Mouse (Mus musculus): ENCODE measurements at regions not wholly inside any gene's neighbourhood (a gene's known extent, or its start where the extent isn't known, plus 50 kb on each side); places are given as distances from the start of the nearest gene placed in this dataset.

DNA sequence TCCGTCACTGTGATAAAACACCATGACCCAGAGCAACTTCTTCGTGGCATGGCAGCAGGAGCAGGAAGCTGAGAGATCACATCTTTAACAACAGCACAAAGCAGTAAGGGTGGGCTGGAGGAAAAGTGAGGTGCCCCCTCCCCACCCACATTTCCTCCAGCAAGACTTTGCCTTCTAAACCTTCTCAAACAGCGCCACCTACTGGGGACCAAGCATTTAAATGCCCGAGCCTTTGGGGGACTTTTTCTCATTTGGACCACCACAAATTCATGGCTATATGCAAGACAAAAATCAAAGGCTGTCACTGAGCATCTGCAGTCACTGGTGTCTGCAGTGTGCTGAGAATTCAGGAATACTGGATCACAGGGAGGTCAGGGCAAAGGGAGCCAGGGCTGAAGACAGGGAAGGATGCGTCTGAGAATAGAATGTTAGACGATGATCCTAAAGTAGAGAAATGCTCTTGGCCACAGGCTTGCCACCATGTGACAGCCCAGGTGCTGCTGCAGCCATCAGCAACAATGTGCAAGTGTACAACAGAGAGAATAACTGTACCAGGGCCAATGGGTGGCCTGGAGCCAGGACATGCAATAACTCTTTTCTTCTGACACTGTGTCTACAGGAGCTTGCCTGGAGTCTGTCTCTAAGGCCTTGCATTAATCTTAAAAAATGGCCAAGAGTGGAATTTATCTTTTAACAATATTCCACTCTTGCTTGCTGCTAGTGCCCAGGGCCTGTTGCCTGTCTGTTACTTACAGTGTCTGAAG is 430.5 kb downstream of the Matn1 start:
- peak; percentile 37 to 58 for DNase-seq

DNA sequence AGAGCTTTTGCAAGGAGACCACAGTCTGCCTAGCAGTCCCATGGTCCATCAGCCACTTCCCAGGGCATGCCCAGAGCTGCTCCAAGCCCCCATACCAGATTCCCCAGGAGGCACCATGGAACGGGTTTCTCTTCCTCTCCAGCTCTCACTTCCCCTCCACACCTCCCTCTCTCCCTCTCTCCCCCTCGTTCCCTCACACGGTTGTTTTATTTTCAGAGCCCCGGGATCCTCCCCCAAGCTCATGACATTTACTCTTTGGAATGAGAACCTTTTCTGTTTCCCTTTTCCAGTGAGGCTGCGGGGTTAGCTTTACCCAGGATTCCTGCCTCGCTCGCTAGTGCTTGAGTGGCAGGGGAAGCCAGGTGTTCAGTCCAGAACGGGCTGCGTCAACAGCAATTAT is 436.9 kb downstream of the Matn1 start:
- DNase-seq, result no peak

DNA sequence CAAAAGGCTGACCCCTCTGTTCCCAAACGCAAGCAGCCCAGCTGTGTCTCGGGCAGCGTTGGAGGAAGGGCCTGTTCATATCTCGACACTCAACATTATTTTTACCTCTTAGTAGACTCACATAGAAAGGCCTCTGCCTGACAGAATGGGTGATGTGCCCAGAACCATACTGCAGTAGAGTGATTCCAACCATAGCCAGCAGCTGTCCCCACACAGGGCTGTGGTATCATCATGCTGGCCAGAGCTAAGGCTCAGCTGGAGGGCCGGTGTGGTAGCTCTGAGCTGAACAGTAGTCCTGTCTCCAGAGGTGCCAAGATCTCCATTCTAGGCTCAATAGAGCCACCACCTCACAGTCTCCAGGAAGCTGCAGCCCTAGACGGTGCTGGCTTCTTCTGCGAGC is 437.3 kb downstream of the Matn1 start:
- no peak for DNase-seq

DNA sequence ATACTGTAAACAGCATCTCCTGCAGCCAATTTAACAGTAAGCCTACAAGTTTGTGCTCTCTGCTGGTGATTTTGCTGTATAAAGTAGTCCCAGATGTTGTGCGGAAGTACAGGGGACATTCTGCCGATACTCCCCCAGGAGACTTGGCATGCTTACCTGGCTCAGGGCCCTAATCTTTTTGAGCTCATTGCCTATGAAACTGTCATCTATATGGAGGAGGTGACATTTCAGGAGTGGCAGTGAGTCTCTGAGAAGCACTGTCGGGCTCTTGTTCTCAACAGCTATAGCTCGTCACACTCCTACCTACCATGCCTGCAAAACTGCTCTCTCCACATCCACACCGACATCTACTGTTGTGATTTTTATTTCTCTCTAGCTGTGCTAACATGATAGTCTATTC is 439.7 kb downstream of the Matn1 start:
- DNase-seq, result no peak

DNA sequence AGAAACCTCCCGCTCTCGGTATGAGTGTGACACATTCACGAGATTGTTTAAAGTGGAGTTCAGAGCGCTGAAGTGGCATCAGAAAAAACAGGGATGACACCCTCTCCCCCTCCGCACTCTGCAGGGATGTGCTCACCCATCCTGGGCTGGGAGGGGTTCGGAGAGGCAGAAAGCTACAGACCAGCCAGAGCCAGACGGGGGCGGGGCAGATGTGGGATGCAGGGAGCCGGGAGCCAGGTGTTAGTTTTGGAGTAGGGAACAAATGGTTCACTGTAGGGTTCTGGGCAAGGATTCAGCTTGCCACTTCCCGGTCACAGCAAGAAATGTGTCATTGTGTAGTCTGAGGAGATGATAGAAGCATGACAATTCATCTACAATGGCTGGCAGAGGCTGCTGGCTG is 442.8 kb downstream of the Matn1 start:
- DNase-seq, result no peak

DNA sequence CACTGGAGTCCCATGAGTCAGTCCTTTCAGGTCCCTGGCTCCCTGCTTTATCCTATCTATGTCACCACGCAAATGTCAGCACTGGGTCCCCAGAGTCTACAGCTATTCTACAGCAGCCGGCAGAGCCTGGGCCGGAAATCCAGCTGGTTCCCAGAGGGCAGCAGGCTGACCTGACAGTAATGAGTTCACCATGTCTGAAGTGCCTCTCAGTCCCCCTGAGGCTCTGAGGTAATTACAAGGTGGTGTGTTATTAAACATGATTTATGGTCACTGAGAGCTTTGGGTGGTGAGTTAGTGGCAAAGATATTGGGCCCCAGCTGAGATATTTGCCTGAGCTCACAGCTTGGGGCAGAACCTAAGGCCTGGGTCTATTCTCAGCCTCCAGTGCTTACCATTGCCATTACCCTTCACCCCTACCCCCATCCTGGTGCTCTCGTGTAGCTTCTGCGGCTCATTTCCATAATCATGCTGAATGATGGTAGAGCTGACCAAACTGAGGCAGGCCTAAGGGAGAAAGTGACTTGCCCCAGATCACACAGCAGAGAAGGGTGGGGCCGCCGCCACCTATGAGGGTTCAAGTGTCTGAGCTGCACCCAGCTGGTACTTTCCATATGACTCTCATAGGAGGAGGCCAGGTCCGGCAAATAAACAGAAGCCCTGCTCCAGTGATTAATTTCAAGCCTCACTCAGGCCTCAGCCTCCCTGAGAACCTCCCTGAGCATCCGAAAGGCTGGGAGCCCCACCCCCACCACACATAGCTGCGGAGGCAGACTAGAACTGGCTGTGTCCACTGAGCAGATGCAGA is 446.8 kb downstream of the Ptpru start:
- no peak for DNase-seq

DNA sequence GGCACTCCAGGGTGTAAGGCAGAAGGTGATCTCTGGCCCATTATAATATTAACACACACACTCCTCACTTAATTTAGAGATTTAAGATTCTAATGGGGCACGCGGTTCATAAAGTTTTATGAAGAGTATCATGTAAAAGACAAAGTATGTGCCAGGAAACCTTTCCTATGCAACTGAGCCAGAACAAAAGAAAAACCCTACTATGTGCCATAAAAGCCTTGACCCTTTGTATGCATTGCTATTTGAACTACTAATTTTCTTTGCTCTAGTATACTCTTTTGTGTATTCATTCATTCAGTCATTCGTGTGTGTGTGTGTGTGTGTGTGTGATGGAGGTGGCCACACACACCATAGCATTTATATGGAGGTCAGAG is 446.2 kb downstream of the Ptpru start:
- DNase-seq, result no peak

DNA sequence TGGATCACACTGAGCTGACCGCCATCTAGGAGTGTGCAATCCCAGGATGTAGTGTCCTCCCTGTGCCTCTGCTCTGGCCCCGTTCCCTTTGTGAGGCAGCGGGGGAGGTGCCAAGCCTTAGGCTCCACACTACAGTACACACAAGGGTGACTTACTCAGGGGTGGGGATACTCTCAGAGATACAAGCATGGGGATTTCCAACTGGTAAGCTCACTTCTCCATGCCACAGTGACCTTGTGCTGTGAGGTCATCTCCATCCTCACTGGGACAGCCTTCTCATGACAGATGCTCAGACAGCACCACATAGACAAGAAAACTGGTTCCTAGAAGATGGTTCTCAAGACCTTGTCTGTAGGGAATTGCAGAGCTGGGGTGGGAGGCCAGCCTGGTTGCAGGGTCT is 445.6 kb downstream of the Ptpru start:
- DNase-seq, result no peak

DNA sequence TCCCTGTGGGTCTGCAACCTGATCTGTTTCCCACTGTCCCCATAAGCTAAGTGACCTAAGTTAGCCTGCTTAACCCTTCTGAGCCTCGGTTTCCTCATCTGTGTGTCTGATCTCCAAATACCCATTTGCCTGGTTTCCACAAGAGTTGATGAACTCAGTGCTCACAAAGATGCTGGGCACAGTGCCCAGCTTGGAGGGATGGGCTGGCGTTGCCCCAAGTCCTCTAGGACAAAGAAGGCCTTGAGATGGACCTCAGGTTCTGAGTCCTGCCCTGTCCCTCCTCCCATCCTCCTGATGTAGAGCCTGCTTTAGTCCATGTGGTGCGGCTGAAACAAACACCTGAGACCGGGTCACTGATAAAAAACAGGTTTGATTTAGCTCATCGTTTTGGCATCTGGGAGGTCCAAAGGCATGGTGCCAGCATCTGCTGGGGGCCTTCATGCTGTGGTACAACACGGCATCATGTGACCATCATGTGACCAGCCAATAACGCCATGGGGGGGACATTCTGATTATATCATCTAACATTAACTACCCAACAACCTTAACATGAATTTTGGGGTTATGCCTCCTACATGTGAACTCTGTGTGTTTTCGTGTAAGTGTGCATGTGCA is 441.8 kb downstream of the Ptpru start:
- DNase-seq, result no peak

DNA sequence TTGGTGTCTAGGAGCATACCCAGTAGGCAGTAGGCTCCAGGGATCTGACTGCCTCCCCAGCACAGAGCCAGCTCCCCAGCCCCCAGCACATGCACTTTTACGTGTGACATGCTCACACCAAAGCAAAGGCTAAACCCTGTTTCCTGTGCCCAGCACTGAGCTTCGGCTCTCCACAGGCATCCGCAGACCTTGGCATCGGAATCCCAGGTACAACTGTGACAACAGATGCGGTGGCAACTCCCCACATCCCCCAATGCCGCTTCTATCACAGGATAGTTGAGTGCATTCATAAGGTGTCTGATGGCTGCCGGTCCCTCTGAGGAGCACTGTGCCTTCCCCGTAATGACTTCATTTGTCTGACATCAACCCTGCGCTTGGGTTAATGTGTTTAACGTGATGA is 440.9 kb downstream of the Ptpru start:
- DNase-seq, result no peak

DNA sequence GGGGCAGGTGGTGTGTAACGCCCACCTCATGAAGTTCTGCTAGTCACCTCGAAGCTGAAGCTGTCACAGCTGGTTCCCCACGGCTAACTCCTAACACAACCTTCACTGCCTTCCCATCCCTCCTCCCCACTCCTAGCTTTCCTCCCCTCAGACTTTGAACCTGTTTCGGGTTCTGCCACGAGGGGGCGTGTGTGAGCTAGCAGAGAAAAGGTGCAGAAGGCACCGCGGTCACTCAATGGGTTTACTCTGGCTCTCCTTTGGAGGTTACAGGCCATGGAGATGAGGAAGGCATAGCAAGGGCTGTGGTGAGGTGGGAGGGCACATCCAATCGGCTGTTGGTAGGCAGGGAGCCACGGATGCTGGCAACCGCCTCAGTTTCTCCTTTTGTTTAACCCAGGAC is 437.3 kb downstream of the Ptpru start:
- DNase-seq, result peak; percentile 78 to 81

DNA sequence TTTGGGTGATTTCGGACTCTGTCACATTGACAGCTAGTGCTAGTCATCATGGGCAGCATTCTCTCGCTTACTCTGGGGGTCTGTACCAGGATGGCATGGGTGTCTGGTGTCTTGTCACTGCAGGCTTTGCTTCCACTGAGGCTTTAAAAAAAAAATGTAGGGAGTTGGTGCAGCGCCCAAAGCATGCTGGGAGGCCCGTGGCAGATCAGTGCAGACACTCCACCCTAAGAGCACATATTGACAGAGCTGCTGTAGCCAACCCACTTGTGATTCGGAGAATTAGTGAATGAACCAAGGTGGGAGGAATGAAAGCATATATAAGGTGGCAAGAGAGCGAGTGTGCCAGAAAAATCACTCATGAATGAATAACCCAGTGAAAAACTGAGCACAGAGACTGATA is 436.8 kb downstream of the Ptpru start:
- DNase-seq, result no peak

DNA sequence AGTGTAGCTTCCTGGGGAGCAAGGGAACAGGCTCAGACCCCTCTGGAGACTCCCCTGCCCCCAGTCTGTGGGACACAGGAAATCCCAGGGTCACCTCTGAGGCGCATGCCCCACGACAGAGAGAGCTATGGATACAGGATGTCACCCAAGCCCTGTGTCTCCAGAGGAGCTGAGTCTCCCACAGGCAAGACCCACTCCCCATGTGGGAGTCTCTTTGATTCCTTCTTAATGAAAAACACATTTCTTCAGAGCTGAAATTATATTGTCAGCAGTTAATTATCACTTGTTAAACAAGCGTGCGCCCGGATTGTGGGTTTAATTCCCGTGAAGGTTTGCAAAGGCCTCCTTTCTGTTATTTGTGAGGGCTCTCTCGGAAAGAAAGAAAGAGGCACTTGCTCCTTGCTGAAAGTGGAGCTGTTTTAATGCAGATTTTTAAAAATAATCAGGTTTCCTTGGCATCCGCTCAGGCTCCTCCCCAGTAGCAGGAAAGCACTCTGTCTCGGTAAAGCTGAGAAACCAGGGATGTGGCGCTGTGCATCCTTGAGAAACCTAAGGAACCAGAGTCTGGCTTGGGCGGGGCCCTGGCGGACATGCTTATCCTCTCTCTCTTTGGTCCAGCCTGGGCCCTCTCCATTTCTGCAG is 432.6 kb downstream of the Ptpru start:
- DNase-seq, result no peak

DNA sequence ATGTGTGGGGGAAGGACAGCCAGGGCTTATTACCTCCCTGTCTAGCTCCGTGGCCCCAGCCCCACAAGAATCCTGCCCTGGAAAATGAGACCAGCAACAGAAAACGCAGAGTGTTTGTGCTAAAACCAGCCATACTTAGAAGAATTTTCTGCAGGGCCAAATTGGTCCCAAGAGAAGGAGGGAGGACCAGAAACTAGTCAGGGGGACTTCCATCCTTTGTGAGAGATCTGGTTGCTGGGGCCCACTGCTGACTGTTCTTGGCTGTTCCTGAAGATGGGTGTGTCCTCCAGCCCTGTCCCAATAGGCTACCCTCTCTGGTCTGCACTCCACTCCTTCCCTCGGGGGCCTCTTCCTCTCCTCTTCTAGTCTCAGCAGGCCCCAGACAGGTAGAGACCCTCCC is 430.6 kb downstream of the Ptpru start:
- no peak for DNase-seq

DNA sequence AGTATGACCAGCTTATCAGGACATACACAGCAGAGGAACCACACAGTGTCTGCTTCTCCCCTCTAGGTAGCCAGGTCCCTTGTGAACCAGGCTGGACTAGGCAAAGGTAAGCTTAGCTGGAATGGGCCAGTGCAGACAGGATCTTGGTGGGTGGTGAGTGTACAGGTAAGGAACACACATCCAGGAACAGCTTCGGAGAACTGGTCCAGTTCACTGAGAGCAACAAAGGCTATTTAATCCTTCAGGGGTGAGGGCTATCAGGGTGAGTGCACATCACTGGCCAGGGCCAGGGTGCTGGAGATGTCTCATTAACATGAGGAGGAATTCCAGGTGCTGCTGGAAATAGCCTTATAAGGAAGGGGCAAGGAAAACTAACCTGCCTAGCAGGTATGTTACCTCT is 429.4 kb downstream of the Ptpru start:
- no peak for DNase-seq

DNA sequence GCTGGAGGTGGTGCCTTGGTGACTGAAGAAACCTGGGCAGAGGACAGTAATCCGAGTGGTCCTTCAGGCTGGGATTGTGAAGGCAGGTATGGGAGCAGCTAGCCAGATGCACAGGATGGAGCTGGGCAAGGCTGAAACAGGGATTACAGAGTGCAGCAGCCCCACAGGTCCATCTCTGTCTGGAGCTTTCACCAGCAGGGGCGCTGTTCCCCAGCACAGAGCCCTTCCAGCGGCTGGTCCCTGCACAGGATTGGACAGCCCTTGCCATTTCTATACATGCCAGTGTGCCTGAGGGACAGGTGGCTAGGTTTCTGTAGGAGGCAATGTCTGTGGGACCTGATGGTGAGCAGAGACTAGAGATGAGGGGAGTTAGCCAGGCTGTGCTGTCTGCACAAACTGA is 428.3 kb downstream of the Ptpru start:
- DNase-seq, result peak; percentile 68 to 77

DNA sequence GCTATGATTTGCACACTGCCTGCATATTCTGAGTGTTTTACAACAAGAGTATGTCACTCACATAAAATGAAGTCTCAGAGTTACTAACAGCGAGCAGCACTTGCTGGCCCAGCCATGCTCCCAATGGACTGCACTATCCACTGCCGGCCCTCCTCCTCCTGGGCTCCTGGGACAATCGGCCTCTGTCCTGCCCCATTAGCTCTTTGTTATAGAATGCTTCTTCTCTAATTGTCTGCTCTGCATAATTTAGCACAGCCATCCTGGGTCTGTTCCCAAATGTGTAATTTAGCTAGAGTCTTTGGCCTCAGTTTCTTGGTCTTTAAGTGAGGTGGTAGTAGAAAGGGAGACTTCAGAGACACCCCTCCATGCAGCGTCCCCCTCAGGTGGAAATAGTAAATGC is 426.2 kb downstream of the Ptpru start:
- no peak for DNase-seq

DNA sequence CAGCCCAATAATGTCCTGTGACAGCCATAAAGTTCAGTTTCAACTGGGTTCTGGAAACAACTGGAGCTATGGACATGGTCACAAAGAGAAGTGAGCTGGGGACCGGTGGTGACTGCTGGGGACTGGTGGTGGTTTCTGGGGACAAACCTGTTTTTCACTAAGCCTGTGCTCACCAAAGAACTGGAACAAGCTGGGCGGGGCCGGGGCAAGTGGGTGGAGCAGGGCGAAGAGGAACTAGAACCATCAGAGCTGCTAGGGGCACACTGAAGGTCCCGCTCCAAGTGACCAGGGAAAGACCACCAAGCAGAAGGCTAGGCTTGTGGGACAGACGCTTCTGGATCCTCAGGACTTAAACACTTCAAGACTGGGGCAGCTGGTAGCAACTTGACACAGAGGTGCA is 424.7 kb downstream of the Ptpru start:
- no peak for DNase-seq

DNA sequence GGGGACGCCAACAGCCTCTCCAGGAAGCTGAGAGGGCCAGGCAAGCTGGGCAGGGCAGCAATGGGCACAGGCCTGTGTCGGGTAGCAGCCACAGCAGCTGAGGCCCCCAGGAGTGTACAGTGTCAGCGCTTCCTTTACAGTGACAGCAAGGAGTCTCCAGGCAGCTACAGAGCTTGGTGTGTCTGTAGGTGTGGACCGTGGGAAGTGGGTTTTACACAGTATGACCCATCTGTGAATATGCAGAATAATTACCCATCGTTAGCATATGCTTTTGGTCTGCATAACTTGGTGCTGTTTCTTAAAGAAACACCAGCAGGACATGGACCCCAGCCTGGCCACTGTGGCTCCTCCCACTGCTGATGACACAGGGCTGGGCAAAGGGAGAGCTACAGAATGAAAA is 422.6 kb downstream of the Ptpru start:
- DNase-seq, result no peak

DNA sequence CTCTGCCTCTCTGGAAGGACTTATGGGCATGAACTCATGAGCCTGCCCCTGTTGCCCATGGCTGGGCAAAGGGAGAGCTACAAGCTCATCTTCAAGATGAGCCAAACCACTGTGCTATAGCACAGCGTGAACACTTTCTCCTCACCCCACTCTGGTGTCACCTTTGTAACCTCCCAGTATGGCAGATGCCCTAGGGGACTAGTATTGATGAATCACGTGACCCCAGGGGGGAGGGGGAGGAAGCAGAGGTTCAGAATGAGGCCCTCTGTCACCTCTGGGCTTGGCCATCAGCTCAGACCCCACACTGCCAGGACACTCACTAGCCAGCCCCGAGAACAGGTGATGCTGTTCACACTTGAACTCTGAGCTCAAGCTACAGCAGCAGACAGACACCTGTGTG is 421.9 kb downstream of the Ptpru start:
- no peak for DNase-seq

DNA sequence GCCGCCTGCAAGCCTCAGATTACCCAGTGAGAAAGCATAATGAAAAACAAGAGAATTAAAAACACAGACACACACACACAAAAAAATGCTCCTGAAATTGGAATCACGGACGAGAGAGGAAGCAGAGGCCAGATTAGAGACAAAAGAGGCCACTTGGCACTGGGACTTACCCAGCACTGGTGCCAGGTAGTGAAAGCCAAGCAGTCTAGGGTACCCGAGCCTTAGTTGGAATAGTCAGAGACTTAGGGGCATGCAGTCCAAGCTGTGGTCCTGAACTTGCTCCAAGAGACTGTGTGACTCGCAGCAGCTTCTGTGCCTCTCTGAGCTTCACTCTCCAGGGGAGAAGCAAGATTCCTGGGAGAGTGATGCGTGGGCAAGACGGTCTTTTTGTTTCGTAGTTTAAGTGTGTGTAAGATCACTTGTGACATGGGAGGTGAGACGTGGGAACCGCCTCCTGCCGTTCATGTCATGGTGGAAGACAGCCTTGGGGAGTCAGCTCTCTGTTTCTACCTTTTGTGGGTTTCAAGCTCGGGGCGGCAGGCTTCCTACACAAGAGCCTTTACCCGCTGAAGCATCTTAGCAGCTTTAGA is 420.8 kb downstream of the Ptpru start:
- no peak for DNase-seq

DNA sequence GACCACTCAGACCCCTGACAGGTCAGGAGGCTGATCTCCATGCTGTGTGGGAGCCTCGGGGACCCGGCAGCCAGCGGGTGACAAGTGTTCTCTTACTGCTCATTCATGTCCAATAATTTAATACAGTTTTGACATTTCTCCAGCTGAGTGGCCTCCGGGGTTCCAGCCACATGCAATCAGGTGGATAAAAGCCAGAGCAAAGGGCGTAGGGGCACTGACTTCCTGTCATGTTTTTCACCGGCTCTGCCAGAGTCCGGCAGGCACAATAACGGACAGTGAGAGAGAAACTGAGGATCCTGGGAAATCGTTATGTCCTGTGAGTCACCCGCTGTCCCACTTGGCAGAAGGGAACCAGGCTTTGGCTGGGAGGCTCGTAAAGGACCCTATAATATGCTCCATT is 412.8 kb downstream of the Ptpru start:
- peak; percentile 15 to 24 for DNase-seq

DNA sequence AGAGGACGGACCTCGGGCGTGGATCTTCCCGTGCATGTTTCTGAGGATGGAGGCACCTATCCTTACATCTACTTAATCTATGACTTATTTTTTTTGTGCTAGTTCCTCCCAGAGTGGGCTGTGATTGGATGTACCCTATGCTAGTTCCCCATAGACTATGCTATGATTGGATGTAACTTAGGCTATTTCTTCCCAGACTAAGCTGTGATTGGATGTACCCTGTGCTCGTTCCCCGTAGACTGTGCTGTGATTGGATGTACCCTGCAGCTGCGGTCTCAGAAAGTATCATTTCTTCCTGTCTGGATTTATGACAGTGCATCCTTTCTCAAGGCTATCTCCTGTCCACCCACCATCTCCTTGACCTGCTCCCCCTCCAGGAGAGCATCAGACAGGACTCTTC is 410.2 kb downstream of the Ptpru start:
- DNase-seq, result no peak

Measured in adrenal gland, postnatal 36 days (tissue).